Mouse (Mus musculus): ENCODE measurements around the gene Gpatch4.
A peak's percentile ranks its signal among the peaks of the same experiment; 100 is the strongest.

DNA sequence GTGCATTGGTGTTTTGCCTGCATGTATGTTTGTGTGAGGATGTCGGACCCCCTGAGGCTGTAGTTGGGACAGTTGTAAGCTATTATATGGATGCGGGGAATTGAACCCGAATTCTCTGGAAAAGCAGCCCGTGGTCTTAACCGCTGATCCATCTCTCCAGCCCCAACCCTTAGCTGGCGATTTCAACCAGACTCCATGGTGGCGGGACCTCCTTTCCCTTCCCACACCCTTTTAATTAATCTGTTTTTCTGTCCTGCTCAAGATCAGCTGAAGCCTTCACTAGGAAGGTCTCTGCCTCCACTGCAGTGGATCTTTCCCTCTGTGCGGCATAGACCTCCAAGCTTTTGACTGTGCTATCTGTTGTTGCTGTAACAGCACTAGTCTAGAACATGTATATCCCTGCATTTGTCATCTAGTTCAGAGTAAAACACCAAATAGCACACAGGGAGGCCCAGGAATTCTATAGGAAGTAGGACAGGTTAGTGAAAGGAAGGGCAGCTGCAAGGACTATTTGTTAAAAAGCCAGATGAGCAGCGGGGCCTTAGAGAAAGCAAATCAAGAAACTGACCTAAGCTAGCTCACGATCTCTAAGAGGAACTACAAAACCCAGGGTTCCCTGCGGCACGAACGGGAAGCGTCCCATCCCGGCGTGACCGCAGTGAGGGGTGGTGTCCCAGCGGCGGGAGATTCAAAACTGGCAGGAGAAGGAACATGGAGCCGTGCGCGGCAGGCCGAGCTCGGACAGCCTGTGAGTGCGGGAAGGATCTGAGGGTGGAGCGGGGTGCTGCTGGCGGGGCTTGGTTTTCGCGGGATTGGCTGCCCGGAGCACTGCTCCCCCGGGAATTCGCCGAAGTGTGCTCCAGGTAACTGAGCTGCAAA lies 38.7 kb downstream of the Gpatch4 start, which contains the start of gene Iqgap3:
- TF ChIP-seq CTCF (IDR thresholded peaks at IDR 0.05; ENCODE audit: insufficient read depth, low read depth, low read length), result no peak
- 0 out of 2 replicates have a peak, but pooled peaks have one; percentile 14 for TF ChIP-seq POLR2A (IDR thresholded peaks at IDR 0.05; ENCODE audit: insufficient read depth, low read depth, low read length)

Data from olfactory bulb, adult 2 months (tissue).